Mouse (Mus musculus) intestine, postnatal 0 days (tissue): ENCODE measurements around the gene Tirap. TPM values are rescaled to one million over a fixed set of nuclear protein-coding genes. Genes with fewer than 3 reads are reported as not detected.

ENCODE experiments used
- ATAC-seq: fragments of 200-750 bp; cut with Nextera tagmentation; 2 replicates; pipeline ENCODE4 v1.8.0; 2017; ENCODE audit warnings: mild to moderate bottlenecking, moderate TSS enrichment, moderate library complexity
- H3K27ac ChIP-seq: fragments of 300-500 bp; sonication (generic); 2 replicates; pipeline ENCODE4 v1.5.1; 2014; ENCODE audit warnings: mild to moderate bottlenecking, low read depth, low read length, moderate library complexity
- H3K27me3 ChIP-seq: fragments of 300-500 bp; sonication (generic); replicated peaks from 2 replicates; pipeline ENCODE4 v1.6.1; 2014; ENCODE audit warnings: low read length, mixed read lengths; ENCODE audit not compliant: control insufficient read depth, insufficient read depth
- H3K36me3 ChIP-seq: fragments of 300-500 bp; sonication (generic); 2 replicates; pipeline ENCODE4 v1.6.1; 2014; ENCODE audit warnings: mild to moderate bottlenecking, moderate library complexity; ENCODE audit not compliant: control insufficient read depth, insufficient read depth
- H3K4me1 ChIP-seq: fragments of 300-500 bp; sonication (generic); replicated peaks from 2 replicates; pipeline ENCODE4 v1.6.1; 2014; ENCODE audit warnings: antibody characterized with exemption, low read length, mixed read lengths; ENCODE audit not compliant: control insufficient read depth, insufficient read depth
- H3K4me2 ChIP-seq: fragments of 300-500 bp; sonication (generic); replicated peaks from 2 replicates; pipeline ENCODE4 v1.6.1; 2014; ENCODE audit warnings: low read depth, mild to moderate bottlenecking, moderate library complexity
- H3K4me3 ChIP-seq: fragments of 300-500 bp; sonication (generic); 2 replicates; pipeline ENCODE4 v1.5.1; 2014; ENCODE audit warnings: low read depth, low read length
- H3K9ac ChIP-seq: fragments of 300-500 bp; sonication (generic); 2 replicates; pipeline ENCODE4 v1.6.1; 2014; ENCODE audit warnings: mild to moderate bottlenecking, low read depth, low read length
- H3K9me3 ChIP-seq: fragments of 300-500 bp; sonication (generic); 2 replicates; pipeline ENCODE4 v1.6.1; 2016; ENCODE audit warnings: mixed run types; ENCODE audit not compliant: control insufficient read depth
- CTCF ChIP-seq: sonication (generic); IDR thresholded peaks from 2 replicates; pipeline ENCODE4 v1.5.1; 2016; ENCODE audit warnings: low read depth, mild to moderate bottlenecking, control low read depth, antibody characterized with exemption, moderate library complexity
- WGBS: fragments of 180-500 bp; shearing (Covaris S2); extraction: QIAGEN DNeasy Blood & Tissue Kit; methylation state at CpG from one replicate; pipeline ENCODE4 v1.1.7; 2014; 5-methylcytosine and 5-hydroxymethylcytosine counted together
- polyA plus RNA-seq: library from polyadenylated mRNA; unstranded; fragments of >200 nt; fragmentation: Nextera tagmentation; extraction: Ambion mirVana; gene quantifications from 2 replicates; pipeline ENCODE4 v1.2.1, GENCODE M21; 2015

The Tirap gene
- polyA plus RNA-seq, 1 experiment from 2014 or later, result 10.0 TPM

DNA sequence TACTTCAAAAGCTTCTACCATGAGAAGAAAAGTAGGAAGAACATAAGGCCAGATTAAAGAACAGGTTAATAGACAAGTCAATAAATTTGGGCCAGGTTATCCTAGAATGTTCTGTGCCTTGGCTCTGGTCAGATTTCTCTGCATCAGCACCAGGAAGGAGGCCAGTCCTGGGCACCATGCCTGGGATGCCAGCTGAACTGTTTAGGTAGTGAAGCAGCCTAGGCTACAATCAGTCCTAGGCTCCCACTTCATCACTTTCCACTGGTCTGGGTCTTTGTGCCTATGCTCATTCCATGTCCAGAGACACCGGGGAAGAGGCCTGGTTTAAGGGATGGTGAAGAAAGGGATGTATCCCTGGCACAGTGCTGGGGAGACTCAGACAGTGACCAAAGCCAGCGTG lies 4.3 kb upstream of the Tirap start:
- H3K36me3 ChIP-seq, result peaks cover 34% of the 10 kb centered on the region
- no peaks in the 10 kb centered on the region for H3K4me1 ChIP-seq
- H3K27ac ChIP-seq, result no peak overlapping the region
- ATAC-seq, result no peak
- no peak overlapping the region for H3K4me3 ChIP-seq
- TF ChIP-seq CTCF, result no peak
- no peak overlapping the region for H3K4me2 ChIP-seq
- H3K27me3 ChIP-seq, result no peaks in the 10 kb centered on the region
- H3K9ac ChIP-seq, result no peak overlapping the region
- WGBS, result 94% methylated on average over 2 of the region's 2 CpGs
- no peaks in the 10 kb centered on the region for H3K9me3 ChIP-seq

DNA sequence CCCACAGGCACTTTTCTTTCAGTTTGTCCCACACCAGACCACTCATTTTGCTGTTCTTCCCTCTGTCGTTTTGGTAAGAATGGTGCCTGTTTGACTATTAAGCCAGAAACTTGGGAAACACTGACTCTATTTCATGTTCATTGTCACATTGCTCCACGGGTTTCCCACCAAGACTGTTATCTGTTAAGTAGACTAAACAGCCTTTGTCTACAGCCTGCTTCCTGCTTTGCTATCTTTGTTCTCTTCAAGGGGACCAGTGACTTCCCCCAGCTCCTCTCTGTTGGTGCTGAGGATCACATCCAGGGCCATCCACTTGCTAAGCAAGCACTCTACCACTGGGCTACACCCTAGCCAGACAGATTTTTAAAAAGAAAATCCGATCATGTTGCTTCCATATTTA lies 3.4 kb upstream of the Tirap start:
- no peak for TF ChIP-seq CTCF
- Histone ChIP-seq H3K4me3 (no peak overlapping the region), H3K9ac (no peak overlapping the region), H3K27ac (no peak overlapping the region), H3K36me3 (peaks cover 34% of the 10 kb centered on the region), H3K9me3 (no peaks in the 10 kb centered on the region), H3K27me3 (no peaks in the 10 kb centered on the region), H3K4me1 (no peaks in the 10 kb centered on the region), H3K4me2 (no peak overlapping the region)
- no peak for ATAC-seq
- 42% methylated on average over 3 of the region's 3 CpGs for WGBS

DNA sequence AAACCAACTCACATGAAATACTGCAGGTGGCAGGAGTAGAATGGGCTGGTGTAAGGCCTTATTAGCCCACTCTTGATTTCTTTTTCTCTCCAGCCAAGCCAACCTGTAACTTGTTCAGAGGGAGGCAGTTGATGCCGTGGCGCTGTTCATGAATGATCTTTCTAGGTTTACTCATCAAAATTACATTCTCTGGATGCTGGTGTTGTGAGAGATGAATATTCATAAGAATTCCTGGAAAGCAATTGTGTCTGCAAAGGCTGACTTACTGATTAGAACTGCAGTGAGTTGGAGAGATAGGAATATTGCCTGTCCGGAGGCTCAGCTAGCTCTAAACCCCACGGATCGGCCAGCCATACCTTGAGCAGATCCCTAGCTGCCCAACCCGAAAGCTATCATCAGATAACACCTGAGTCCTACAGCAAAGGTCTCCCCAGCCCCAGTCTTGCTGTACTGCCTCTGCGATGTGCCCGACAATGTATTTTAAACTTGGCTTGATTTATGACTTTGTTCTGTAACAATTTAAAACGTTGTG lies 504 bp upstream of the Tirap start:
- peaks cover 8% of the 10 kb centered on the region for H3K36me3 ChIP-seq
- H3K9me3 ChIP-seq, result no peaks in the 10 kb centered on the region
- peak overlapping the region; percentile 76; the same call in 1 of the 2 replicates for H3K9ac ChIP-seq
- no peak for ATAC-seq
- peak overlapping the region; percentile 77 for H3K4me3 ChIP-seq
- TF ChIP-seq CTCF, result no peak
- no peak overlapping the region for H3K27ac ChIP-seq
- H3K27me3 ChIP-seq, result no peaks in the 10 kb centered on the region
- WGBS, result 31% methylated on average over 9 of the region's 9 CpGs
- peak overlapping the region; percentile 92 for H3K4me2 ChIP-seq
- no peaks in the 10 kb centered on the region for H3K4me1 ChIP-seq

DNA sequence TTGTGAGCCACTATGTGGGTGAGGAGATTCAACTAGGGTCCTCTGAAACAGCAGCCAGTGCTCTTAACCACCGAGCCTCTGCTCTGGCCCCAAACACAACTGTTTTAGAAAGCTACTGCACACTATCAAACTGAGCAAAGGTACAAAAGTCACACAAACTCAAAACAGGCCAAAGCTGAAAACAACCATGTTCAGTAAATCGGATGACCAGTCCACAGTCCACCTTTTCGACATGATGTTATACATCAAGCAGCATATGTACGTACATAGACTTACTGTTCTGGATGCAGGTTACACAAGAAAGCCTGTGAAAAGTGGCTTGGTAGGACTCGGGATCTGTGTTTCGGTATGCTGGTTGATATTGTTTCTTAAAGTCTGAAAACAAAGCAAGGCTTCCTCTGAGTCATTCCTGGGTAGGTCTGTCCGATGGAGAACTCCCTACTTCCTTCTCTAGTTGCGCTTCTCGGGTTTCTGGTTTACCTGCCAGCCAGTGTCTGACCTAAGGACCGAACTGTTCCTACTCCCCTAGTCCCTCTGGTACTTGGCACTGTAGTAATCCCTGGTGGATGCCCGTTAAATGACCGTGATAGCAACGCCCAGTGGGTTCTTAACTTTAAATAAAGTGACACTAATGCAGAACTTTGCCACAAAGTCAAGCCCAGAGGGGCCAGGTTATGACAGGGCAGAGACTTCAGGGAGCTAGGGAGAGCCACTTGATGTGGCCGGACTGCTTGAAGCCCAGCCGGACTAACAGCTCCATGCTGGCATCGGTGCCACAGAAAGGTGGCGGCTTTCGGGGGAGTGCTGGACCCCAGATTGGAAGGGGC lies 933 bp downstream of the Tirap start:
- H3K9ac ChIP-seq, result peak overlapping the region; percentile 76
- H3K36me3 ChIP-seq, result no peaks in the 10 kb centered on the region
- no peak for TF ChIP-seq CTCF
- H3K9me3 ChIP-seq, result no peaks in the 10 kb centered on the region
- H3K27me3 ChIP-seq, result no peaks in the 10 kb centered on the region
- WGBS, result 23% methylated on average over 18 of the region's 18 CpGs
- H3K4me1 ChIP-seq, result no peaks in the 10 kb centered on the region
- peak overlapping the region; percentile 77 for H3K4me3 ChIP-seq
- H3K4me2 ChIP-seq, result peak overlapping the region; percentile 92
- ATAC-seq, result peak; percentile 42
- peak overlapping the region; percentile 76 for H3K27ac ChIP-seq

DNA sequence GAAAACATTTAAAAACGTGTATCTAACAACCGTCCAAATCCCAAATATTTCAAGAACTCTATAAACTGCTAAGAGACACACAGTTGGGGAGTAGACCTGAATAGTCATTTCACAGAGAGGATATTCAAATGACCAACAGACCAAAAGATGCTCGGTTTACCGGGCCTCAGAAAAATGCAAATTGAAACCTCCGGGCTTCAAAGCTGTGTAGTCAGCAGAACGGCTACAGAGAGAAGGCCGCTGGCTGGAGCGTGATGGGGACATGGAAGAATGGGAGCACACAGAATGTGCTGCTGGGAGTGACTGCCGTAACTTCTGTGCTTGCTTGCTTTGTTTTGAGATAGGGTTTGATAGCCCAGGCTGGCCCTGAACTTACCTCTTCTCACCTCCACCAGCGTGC lies 1.7 kb downstream of the Tirap start:
- Histone ChIP-seq H3K4me3 (no peak overlapping the region), H3K27ac (no peak overlapping the region), H3K27me3 (no peaks in the 10 kb centered on the region), H3K9ac (no peak overlapping the region), H3K36me3 (no peaks in the 10 kb centered on the region), H3K4me1 (no peaks in the 10 kb centered on the region), H3K4me2 (peak overlapping the region; percentile 92; the same call in 1 of the 2 replicates), H3K9me3 (no peaks in the 10 kb centered on the region)
- TF ChIP-seq CTCF, result no peak
- ATAC-seq, result no peak
- 84% methylated on average over 10 of the region's 10 CpGs for WGBS

DNA sequence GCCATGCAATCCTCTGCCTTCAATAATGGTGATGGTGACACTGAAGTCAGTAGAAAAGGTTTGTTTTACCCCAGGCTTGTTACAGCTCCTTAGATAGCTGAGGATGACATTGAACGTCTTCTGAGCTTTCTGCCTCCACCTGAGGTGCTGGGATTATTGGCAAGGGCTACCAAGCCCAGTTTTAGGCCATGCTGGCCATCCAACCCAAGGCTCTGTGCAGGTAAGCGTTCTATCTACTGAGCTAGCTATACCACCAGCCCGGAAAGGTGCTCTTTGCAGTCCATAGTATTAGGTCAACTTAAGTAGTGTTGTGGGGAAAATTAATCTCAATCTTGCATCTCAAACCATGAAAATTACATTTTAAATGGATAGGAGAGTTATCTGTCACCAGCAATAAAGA lies 2.5 kb downstream of the Tirap start:
- Histone ChIP-seq H3K4me1 (no peaks in the 10 kb centered on the region), H3K27me3 (no peaks in the 10 kb centered on the region), H3K9me3 (no peaks in the 10 kb centered on the region), H3K27ac (no peak overlapping the region), H3K9ac (no peak overlapping the region), H3K36me3 (no peaks in the 10 kb centered on the region), H3K4me2 (no peak overlapping the region), H3K4me3 (no peak overlapping the region)
- 96% methylated on average over 3 of the region's 3 CpGs for WGBS
- no peak for TF ChIP-seq CTCF
- no peak for ATAC-seq
